Mouse (Mus musculus) ES-CJ7 (cell line): ENCODE results near the gene Ift140.

Experiments
- DNase-seq: peaks from one replicate; pipeline ENCODE4 v3.0.0; 2011; ENCODE audit warnings: low read depth, low spot score

Gene Ift140

GRCm38 (mm10) chr17:25076906-25077305 is 61.0 kb downstream of the Ift140 start:
- no peak for DNase-seq

DNA sequence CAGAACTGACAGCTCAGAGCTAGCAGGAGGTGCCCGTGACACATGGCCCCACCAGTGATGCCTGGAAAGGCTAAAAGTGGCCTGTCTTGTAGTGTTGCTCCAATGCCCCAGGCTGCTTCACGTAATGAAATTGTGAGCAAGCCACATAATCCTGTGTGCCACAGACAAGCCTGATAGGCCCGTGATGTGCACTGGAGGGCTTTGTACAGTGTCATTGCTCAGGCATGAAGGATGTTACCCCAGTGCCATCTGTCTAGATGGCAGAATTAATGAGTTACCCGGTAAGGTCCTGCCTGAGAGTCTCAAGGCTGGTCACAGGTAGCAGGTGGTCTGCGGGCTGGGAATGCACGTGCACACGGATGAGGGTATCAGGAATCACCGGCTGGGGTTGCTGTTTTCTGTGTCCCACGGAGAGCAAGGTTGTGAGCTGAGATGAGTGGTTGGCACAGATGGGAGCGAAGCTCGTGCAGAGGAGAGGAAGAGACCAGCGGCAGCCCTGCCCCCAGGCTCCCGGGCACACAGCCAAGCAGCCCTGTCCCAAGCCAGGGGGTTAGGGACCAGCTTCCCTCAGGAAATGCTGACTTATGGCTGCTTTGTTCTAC is 62.0 kb downstream of the Ift140 start:
- DNase-seq = no peak

GRCm38 (mm10) chr17:25080210-25080609 is 64.3 kb downstream of the Ift140 start:
- DNase-seq = no peak

- DNase-seq = no peak
Measured at GRCm38 (mm10) chr17:25080960-25081381, 65.1 kb downstream of the Ift140 start.

GRCm38 (mm10) chr17:25082081-25082847 is 66.4 kb downstream of the Ift140 start:
- DNase-seq = no peak

DNA sequence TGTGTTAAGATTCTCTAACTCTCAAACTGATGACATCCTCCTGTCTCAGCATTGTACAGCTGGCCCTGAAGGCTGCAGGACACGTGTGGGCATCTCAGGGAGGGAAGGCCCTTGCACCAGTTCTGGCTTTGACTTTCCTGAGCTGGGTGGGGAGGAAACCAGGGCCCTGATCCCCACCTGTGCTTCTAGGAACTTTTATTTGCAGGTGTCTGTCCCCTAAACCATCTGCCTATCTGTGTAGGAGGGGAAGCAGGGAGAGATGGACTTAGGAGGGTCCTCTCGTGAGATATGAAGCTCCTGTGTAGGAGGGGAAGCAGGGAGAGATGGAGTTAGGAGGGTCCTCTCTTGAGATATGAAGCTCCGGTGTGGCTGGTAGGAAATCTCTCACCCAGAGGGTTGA is 67.0 kb downstream of the Ift140 start:
- no peak for DNase-seq

DNA sequence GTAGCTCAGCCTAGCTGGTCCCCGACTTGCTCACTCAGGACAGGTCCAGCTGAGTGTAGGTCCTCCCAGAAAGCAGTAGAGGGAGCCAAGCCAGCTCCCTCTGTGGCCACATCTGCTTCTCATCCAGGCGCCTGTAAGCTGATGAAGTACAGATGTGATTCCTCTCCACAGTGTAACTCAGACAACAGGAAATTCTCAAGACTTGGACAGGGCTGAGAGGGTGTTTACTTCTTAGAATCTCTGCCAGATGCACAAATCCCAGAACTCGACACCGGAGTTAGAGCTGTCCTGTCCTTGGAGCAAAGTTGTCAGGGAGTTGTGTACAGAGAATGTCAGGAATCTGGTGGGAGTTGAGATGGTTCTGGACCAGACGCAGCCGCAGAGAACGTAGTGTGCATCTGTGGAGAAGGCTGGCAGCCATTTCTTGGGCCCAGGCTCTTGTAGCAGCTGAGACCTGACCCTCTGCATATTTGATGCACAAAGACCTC is 67.6 kb downstream of the Ift140 start, which contains the start of gene Tmem204:
TSS of gene Tmem204 (minus strand) at position 148 of the 488 bp plus-strand sequence.
- DNase-seq = peak; percentile 42

GRCm38 (mm10) chr17:25084835-25085385 is 69.0 kb downstream of the Ift140 start:
- DNase-seq = no peak

DNA sequence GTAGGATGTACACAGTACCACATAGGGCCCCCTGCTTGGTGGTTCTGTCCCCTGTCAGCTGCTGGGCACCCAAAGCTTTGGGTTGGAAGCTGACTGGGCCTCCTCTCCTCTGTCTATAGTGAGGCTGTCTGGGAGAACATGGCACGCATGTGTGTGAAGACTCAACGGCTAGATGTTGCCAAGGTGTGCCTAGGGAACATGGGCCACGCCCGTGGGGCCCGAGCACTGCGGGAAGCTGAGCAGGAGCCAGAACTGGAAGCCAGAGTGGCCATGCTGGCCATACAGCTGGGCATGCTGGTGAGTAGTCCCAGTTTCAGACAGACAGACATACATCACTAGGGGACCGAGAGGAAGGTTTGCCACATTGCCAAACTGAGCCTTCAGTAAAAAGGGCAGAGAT is 70.8 kb downstream of the Ift140 start:
- DNase-seq = no peak

DNA sequence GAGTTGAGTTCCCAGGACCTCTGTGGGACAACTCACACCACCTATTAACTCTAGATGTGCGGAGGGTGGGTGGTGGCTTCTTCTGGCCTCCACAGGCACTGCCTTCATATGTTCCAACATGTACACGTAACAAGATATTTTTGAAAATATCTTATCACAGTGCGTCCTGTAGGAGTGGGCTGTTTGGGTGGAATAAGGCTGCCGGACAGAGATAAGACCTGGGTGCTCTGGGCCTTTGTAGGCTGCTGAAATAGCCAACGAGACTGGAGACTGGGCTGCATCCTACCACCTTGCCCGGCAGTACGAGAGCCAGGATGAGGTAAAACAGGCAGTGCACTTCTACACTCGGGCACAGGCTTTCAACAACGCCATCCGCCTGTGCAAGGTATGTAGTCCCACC is 73.3 kb downstream of the Ift140 start:
- no peak for DNase-seq

DNA sequence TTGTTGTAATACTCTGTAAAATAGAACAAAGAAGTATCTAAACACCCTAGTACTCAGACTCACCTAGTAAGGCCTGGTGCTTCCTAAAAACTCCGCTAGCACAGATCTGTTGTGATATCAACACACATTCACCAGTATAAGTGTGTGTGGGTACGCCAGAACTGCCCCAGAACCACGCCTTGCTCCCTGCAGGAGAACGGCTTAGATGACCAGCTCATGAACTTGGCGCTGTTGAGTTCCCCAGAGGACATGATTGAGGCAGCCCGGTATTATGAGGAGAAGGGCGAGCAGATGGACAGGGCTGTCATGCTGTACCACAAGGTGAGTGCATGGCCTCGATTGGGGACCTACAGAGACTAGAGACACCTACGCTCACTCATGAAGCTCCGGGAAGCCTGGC is 74.6 kb downstream of the Ift140 start:
- no peak for DNase-seq

DNA sequence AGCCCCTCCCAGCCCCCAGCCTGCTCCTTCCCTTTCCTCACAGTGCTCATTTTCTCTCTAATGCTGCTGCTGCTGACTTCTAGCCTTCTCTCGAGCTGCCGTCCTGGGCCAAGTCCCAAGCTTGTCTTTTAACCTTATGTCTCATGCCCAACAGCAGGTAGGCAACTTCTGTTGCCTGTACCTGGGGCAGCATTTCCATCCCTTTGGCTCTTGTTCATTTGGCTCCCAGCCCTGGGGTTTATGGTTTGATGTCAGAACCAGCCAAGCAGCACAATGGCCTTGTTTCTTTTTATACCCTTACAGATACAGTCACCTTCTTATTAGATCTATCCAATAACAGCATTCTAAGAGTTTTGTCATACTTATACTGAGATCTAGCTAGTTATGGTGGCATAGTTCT is 80.3 kb downstream of the Ift140 start:
- no peak for DNase-seq

DNA sequence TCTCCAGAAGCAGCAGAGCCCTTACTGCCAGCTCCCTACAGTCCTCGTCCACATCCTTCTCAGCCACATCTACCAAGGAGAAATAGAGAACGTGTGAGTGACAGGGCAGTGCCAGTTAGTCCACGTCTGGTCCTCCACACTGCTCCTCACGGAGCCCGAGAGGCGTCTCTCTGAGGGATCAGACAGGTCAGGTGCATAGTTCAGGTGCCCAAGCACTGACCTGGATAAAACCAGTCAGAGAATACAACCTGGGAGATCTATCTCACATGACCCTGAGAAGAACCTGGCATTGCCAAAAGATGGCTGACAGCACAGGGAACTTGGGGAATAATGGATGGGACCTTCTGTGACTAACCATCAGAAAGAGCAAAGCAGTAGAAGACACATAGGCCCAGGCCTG is 84.2 kb downstream of the Ift140 start:
- DNase-seq = no peak

- DNase-seq = no peak
Measured at GRCm38 (mm10) chr17:25101338-25101737, 85.5 kb downstream of the Ift140 start.

- DNase-seq = no peak
Measured at GRCm38 (mm10) chr17:25107786-25108185, 91.9 kb downstream of the Ift140 start.

- peak; percentile 52 for DNase-seq
Measured at GRCm38 (mm10) chr17:25109578-25109977, 93.7 kb downstream of the Ift140 start.

GRCm38 (mm10) chr17:25110590-25110989 is 94.7 kb downstream of the Ift140 start:
- no peak for DNase-seq

- DNase-seq = no peak
Measured at GRCm38 (mm10) chr17:25111220-25111619, 95.3 kb downstream of the Ift140 start.

- DNase-seq = no peak
Measured at GRCm38 (mm10) chr17:25111739-25112422, 96.0 kb downstream of the Ift140 start.

- DNase-seq = no peak
Measured at GRCm38 (mm10) chr17:25112423-25112810, 96.5 kb downstream of the Ift140 start.

DNA sequence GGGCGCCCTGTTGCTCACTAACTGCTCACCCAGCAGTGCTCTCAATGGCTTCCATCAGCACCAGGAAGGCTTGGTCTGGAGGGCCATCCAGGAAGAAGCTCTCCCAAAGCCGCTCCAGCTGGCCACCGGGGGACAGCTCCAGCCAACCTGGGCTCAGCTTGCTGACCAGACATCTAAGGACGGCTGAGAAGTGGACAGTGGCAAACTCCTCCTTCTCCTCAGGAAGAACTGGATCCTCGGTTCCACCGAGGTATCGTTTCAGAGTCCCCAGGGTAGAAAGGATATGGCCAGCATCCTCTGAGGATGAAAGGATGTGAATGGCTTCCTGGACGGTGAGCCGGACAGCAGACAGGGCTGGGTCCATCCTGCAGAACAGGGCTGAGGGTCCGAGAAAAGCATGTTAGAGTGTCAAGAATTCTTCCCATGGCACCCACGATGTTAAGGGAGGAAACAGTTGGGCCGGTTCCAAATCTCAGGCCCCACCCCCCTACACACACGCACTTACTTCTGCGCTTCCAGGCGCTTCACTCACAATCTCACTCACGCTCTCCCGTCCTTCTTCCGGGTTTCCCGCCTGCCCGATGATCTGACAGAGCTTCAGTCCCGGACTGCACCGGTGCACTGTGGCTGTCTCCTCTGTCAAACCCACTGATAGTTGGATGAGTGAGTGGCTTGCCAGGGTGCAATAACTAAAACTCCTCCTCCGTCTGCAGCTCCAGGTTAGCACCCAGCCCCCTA is 99.2 kb downstream of the Ift140 start:
- DNase-seq = peak; percentile 34
